Mouse (Mus musculus): ENCODE data around the gene Mark3. TPM values are rescaled to one million over a fixed set of nuclear protein-coding genes. Genes with fewer than 3 reads are reported as not detected.
A peak's percentile ranks its signal among the peaks of the same experiment; 100 is the strongest.
"Not testable (repeated sequence)": the region's sequence is repeated elsewhere in the genome, so short reads cannot be mapped to it uniquely, and the experiment has no call there.

Mark3 gene
- polyA plus RNA-seq, 1 experiment = 33.7 TPM

DNA sequence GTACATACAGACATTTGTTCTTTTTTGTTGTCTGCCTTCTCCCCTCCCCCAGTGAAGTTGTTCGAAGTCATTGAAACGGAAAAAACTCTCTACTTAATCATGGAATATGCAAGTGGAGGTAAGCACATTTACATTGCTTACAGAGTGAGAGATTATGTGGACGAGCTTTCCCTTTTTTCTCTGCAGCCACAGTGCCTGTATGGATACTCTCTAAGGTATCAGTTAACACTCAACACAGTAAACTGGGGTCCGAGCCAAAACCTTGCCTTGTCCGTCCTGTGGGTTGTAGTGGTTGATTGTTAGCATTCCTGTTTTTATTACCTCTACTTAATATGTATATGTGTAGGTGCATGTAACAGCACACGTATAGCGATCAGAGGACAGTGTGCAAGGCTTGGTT, 43.9 kb downstream of the Mark3 start:
- TF ChIP-seq POLR2A (IDR thresholded peaks at IDR 0.05; ENCODE audit: low read depth, low read length) (no peak), CTCF (conservative IDR thresholded peaks at IDR 0.05; ENCODE audit: insufficient read depth, insufficient read length, low read depth, low read length) (no peak)
- peaks cover 1% of the 10 kb centered on the region; the same call in 1 of the 2 replicates for H3K36me3 ChIP-seq (ENCODE audit: control insufficient read depth, insufficient read depth, low read length)
- no peak overlapping the region for H3K4me3 ChIP-seq (ENCODE audit: insufficient read depth, low read depth, low read length)
- no peak overlapping the region for H3K27ac ChIP-seq (ENCODE audit: insufficient read depth, low read depth, low read length)
- DNase-seq = no peak
- WGBS = 69% methylated on average over 7 of the region's 7 CpGs
- no peaks in the 10 kb centered on the region for H3K27me3 ChIP-seq (replicated peaks; ENCODE audit: control insufficient read depth, insufficient read depth, low read length)
- H3K4me1 ChIP-seq (ENCODE audit: control insufficient read depth, insufficient read depth, low read length) = no peaks in the 10 kb centered on the region

DNA sequence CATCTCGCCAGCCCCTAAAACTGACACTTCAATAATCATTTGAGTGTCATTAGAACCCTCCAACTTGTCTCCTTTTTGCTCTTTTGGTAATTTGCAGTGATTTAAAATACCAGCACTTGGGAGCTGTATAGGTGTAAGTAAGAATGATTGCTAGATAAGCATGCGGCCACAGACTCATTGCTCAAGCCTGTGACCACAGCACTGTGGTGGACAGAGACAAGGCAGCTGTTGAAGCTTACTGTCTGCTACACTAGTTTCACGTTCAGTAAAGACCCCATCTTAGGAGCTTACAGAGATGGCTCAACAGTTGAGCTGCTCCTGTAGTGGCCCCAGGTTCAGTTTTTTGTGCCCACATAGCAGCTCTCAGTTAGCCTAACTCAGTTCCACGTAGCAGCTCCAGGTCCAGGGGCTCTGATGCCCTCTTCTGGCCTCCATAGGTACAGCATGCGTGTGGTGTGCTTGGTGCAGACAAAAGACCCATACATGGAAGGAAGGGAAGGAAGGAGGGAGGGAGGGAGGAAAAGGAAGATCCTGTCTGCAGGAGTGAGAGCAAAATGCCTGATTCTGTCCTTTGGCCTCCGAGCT, 73.8 kb downstream of the Mark3 start:
- TF ChIP-seq CTCF (conservative IDR thresholded peaks at IDR 0.05; ENCODE audit: insufficient read depth, insufficient read length, low read depth, low read length) (peak; percentile 81), POLR2A (IDR thresholded peaks at IDR 0.05; ENCODE audit: low read depth, low read length) (no peak)
- Histone ChIP-seq H3K4me1 (ENCODE audit: control insufficient read depth, insufficient read depth, low read length) (no peaks in the 10 kb centered on the region), H3K4me3 (ENCODE audit: insufficient read depth, low read depth, low read length) (no peak overlapping the region), H3K27me3 (replicated peaks; ENCODE audit: control insufficient read depth, insufficient read depth, low read length) (no peaks in the 10 kb centered on the region), H3K27ac (ENCODE audit: insufficient read depth, low read depth, low read length) (no peak overlapping the region), H3K36me3 (ENCODE audit: control insufficient read depth, insufficient read depth, low read length) (peaks cover 4% of the 10 kb centered on the region)
- peak; percentile 68 for DNase-seq
- 58% methylated on average over 6 of the region's 6 CpGs for WGBS

DNA sequence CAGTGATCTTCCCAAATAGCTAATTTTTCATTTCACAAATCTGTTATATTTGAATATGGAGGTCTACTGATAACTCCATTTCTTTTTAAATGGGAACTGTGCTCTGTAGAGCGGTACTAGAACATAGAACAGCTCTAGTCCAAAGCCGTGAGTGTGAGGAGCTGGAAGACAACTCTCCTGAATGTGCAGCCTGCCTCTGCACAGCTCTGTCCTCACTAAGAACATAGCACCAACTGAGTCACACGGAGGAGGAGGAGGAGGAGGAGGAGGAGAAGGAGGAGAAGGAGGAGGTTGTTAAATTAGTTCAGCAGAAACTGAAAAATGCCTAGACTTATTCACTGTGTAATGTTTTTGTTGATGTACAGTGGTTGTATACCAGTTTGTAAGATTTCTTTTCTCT, 78.6 kb downstream of the Mark3 start:
- peaks cover 4% of the 10 kb centered on the region for H3K36me3 ChIP-seq (ENCODE audit: control insufficient read depth, insufficient read depth, low read length)
- peaks cover 22% of the 10 kb centered on the region; the same call in 1 of the 2 replicates for H3K4me1 ChIP-seq (ENCODE audit: control insufficient read depth, insufficient read depth, low read length)
- no peak overlapping the region for H3K27ac ChIP-seq (ENCODE audit: insufficient read depth, low read depth, low read length)
- DNase-seq = no peak
- H3K27me3 ChIP-seq (replicated peaks; ENCODE audit: control insufficient read depth, insufficient read depth, low read length) = no peaks in the 10 kb centered on the region
- TF ChIP-seq POLR2A (IDR thresholded peaks at IDR 0.05; ENCODE audit: low read depth, low read length) (no peak), CTCF (conservative IDR thresholded peaks at IDR 0.05; ENCODE audit: insufficient read depth, insufficient read length, low read depth, low read length) (no peak)
- WGBS = 90% methylated on average over 3 of the region's 3 CpGs
- H3K4me3 ChIP-seq (ENCODE audit: insufficient read depth, low read depth, low read length) = no peak overlapping the region

DNA sequence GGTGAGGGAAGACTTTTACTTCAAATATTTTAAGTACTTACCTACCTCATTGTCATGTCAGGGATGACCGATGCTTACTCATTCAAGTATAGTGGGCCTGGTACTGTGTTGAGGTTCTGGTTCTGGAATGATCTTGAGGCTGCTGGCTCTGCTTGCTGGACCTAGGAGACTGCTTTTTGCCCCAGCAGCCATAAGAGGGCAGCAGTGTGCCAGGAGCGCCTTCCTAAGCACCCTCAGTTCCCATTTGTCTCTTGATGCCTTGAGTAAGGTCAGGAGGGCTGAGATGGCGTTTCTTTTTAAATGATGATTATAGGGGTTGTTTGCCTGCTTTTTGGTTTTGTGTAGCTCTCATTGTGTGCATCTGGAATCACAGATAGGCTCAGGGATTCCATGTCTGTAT, 79.1 kb downstream of the Mark3 start:
- no peak overlapping the region for H3K4me3 ChIP-seq (ENCODE audit: insufficient read depth, low read depth, low read length)

DNA sequence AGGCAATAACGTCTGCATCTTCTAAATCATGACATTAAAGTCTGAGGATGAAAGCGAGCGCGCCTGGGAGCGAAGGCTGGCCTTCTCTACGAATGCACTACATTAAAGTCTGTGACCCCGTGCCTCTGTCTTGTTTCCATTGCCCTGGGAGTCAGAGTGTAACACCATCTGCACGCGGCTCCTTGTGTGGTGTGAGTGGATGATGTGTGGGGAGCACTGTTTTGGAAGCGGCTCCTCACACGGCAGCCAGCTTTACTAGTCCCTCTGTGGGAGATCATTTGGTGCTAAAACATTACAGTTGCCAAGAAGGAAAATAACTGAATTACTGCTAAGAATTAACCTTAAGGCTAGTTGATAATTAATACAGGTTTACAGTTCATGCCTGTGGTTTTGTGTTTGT, 81.4 kb downstream of the Mark3 start:
- Histone ChIP-seq H3K4me3 (ENCODE audit: insufficient read depth, low read depth, low read length) (no peak overlapping the region), H3K27ac (ENCODE audit: insufficient read depth, low read depth, low read length) (no peak overlapping the region), H3K36me3 (ENCODE audit: control insufficient read depth, insufficient read depth, low read length) (peaks cover 2% of the 10 kb centered on the region; the same call in 1 of the 2 replicates), H3K4me1 (ENCODE audit: control insufficient read depth, insufficient read depth, low read length) (peaks cover 22% of the 10 kb centered on the region; the same call in 1 of the 2 replicates), H3K27me3 (replicated peaks; ENCODE audit: control insufficient read depth, insufficient read depth, low read length) (no peaks in the 10 kb centered on the region)
- peak; percentile 81 for DNase-seq
- WGBS = 40% methylated on average over 11 of the region's 11 CpGs
- no peak for TF ChIP-seq POLR2A (IDR thresholded peaks at IDR 0.05; ENCODE audit: low read depth, low read length)
- no peak for TF ChIP-seq CTCF (conservative IDR thresholded peaks at IDR 0.05; ENCODE audit: insufficient read depth, insufficient read length, low read depth, low read length)

More for the DNA sequence above, 79.1 kb downstream of the Mark3 start:
- 24% methylated on average over 3 of the region's 3 CpGs for WGBS
- H3K27me3 ChIP-seq (replicated peaks; ENCODE audit: control insufficient read depth, insufficient read depth, low read length) = no peaks in the 10 kb centered on the region
- no peak overlapping the region for H3K27ac ChIP-seq (ENCODE audit: insufficient read depth, low read depth, low read length)
- DNase-seq = peak; percentile 77
- TF ChIP-seq CTCF (conservative IDR thresholded peaks at IDR 0.05; ENCODE audit: insufficient read depth, insufficient read length, low read depth, low read length) = peak; percentile 86
- no peak for TF ChIP-seq POLR2A (IDR thresholded peaks at IDR 0.05; ENCODE audit: low read depth, low read length)
- peaks cover 4% of the 10 kb centered on the region for H3K36me3 ChIP-seq (ENCODE audit: control insufficient read depth, insufficient read depth, low read length)
- H3K4me1 ChIP-seq (ENCODE audit: control insufficient read depth, insufficient read depth, low read length) = peaks cover 22% of the 10 kb centered on the region; the same call in 1 of the 2 replicates

DNA sequence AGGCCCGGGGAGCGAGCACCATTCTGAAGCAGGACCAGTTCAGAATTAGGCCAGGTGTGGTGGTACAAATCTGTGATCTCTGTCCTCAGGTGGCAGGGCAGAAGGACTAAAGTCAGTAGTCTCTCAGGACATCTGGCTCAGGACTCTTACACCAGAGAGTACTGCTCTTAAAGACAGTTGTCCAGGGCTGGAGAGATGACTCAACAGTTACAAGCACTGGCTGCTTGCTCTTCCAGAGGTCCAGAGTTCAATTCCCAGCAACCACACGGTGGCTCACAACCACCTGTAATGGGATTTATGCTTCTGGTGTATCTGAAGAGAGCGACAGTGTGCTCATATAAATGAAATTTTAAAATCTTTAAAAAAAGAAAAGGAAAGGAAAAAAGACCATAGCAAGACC, 85.0 kb downstream of the Mark3 start:
- peaks cover 22% of the 10 kb centered on the region; the same call in 1 of the 2 replicates for H3K4me1 ChIP-seq (ENCODE audit: control insufficient read depth, insufficient read depth, low read length)
- peaks cover 2% of the 10 kb centered on the region; the same call in 1 of the 2 replicates for H3K36me3 ChIP-seq (ENCODE audit: control insufficient read depth, insufficient read depth, low read length)
- TF ChIP-seq CTCF (conservative IDR thresholded peaks at IDR 0.05; ENCODE audit: insufficient read depth, insufficient read length, low read depth, low read length) (no peak), POLR2A (IDR thresholded peaks at IDR 0.05; ENCODE audit: low read depth, low read length) (no peak)
- 76% methylated on average over 4 of the region's 4 CpGs for WGBS
- no peaks in the 10 kb centered on the region for H3K27me3 ChIP-seq (replicated peaks; ENCODE audit: control insufficient read depth, insufficient read depth, low read length)
- H3K27ac ChIP-seq (ENCODE audit: insufficient read depth, low read depth, low read length) = no peak overlapping the region
- H3K4me3 ChIP-seq (ENCODE audit: insufficient read depth, low read depth, low read length) = no peak overlapping the region
- peak; percentile 65 for DNase-seq

DNA sequence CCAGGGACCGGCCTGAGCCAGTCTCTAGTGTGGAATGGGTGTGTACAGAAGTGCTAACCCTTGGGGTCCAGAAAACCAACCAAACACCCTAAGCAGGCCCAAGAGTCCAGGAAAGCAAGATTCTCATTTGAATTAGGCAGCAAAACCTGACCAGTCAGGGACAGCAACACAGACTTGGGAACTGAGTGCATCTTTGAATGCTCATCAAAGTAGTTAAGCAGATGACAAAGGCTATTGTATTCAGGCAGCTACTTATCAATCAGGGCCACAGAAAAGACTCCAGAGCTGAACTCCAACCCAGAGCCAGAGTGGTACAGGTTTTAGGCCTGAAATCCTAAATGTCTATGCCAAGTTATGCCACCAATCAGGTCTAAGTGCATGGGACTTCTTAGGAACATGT, 86.3 kb downstream of the Mark3 start:
- Histone ChIP-seq H3K27me3 (replicated peaks; ENCODE audit: control insufficient read depth, insufficient read depth, low read length) (no peaks in the 10 kb centered on the region), H3K36me3 (ENCODE audit: control insufficient read depth, insufficient read depth, low read length) (peaks cover 2% of the 10 kb centered on the region; the same call in 1 of the 2 replicates), H3K4me1 (ENCODE audit: control insufficient read depth, insufficient read depth, low read length) (peaks cover 16% of the 10 kb centered on the region; the same call in 1 of the 2 replicates), H3K4me3 (ENCODE audit: insufficient read depth, low read depth, low read length) (no peak overlapping the region), H3K27ac (ENCODE audit: insufficient read depth, low read depth, low read length) (no peak overlapping the region)
- no peak for TF ChIP-seq POLR2A (IDR thresholded peaks at IDR 0.05; ENCODE audit: low read depth, low read length)
- no peak for TF ChIP-seq CTCF (conservative IDR thresholded peaks at IDR 0.05; ENCODE audit: insufficient read depth, insufficient read length, low read depth, low read length)
- no peak for DNase-seq
- 89% methylated on average over 1 of the region's 1 CpGs for WGBS

DNA sequence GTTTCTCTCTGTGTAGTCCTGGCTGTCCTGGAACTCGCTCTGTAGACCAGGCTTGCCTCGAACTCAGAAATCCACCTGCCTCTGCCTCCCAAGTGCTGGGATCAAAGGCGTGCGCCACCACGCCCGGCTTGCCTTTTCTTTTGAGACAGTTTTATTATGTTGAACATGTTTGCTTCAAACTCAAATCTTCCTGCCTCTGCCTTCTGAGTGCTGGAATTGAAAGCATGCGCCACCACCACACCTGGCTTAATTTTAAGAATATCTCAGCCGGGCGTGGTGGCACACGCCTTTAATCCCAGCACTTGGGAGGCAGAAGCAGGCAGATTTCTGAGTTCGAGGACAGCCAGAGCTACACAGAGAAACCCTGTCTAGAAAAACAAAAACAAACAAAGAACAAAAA, 87.2 kb downstream of the Mark3 start:
- H3K27me3 ChIP-seq (replicated peaks; ENCODE audit: control insufficient read depth, insufficient read depth, low read length); H3K27ac ChIP-seq (ENCODE audit: insufficient read depth, low read depth, low read length); H3K4me3 ChIP-seq (ENCODE audit: insufficient read depth, low read depth, low read length); DNase-seq; H3K4me1 ChIP-seq (ENCODE audit: control insufficient read depth, insufficient read depth, low read length); H3K36me3 ChIP-seq (ENCODE audit: control insufficient read depth, insufficient read depth, low read length): not testable (repeated sequence)
- WGBS = 96% methylated on average over 11 of the region's 11 CpGs
